Mouse (Mus musculus) limb, embryonic 14.5 days (tissue): ENCODE data around the gene Anxa2. TPM values are rescaled to one million over a fixed set of nuclear protein-coding genes. Genes with fewer than 3 reads are reported as not detected.
A peak's percentile ranks its signal among the peaks of the same experiment; 100 is the strongest.

Source experiments
- ATAC-seq: fragments of 200-750 bp; cut with Nextera tagmentation; 2 replicates; pipeline ENCODE4 v1.8.0; 2017; ENCODE audit warnings: low read depth, moderate number of reproducible peaks, moderate TSS enrichment; ENCODE audit not compliant: low FRiP score
- DNase-seq: peaks from one replicate; pipeline ENCODE4 v3.0.0-alpha.2; 2015; ENCODE audit warnings: low spot score
- H3K27ac ChIP-seq: fragments of 300-500 bp; sonication (generic); replicated peaks from 2 replicates; pipeline ENCODE4 v1.5.1; 2014; ENCODE audit warnings: low read depth, mild to moderate bottlenecking, low read length, moderate library complexity, mixed read lengths
- H3K27me3 ChIP-seq: fragments of 300-500 bp; sonication (generic); 2 replicates; pipeline ENCODE4 v1.6.1; 2014; ENCODE audit warnings: low read length, mixed read lengths; ENCODE audit not compliant: control insufficient read depth, insufficient read depth
- H3K36me3 ChIP-seq: fragments of 300-500 bp; sonication (generic); 2 replicates; pipeline ENCODE4 v1.6.1; 2014; ENCODE audit warnings: mild to moderate bottlenecking, low read length, moderate library complexity, mixed read lengths; ENCODE audit not compliant: control insufficient read depth, insufficient read depth
- H3K4me1 ChIP-seq: fragments of 300-500 bp; sonication (generic); 2 replicates; pipeline ENCODE4 v1.6.1; 2014; ENCODE audit warnings: antibody characterized with exemption, low read length, mixed read lengths; ENCODE audit not compliant: control insufficient read depth, insufficient read depth
- H3K4me2 ChIP-seq: fragments of 300-500 bp; sonication (generic); replicated peaks from 2 replicates; pipeline ENCODE4 v1.6.1; 2014; ENCODE audit warnings: low read depth, mild to moderate bottlenecking, low read length, moderate library complexity; ENCODE audit not compliant: severe bottlenecking
- H3K4me3 ChIP-seq: fragments of 300-500 bp; sonication (generic); replicated peaks from 2 replicates; pipeline ENCODE4 v1.5.1; 2014; ENCODE audit warnings: low read length
- H3K9ac ChIP-seq: fragments of 300-500 bp; sonication (generic); 2 replicates; pipeline ENCODE4 v1.6.1; 2014; ENCODE audit warnings: mild to moderate bottlenecking, low read depth, low read length, moderate library complexity; ENCODE audit not compliant: severe bottlenecking
- H3K9me3 ChIP-seq: fragments of 300-500 bp; sonication (generic); 2 replicates; pipeline ENCODE4 v1.6.1; 2016; ENCODE audit warnings: low read length; ENCODE audit not compliant: control insufficient read depth
- POLR2A ChIP-seq: fragments of 200-500 bp; IDR thresholded peaks from 2 replicates; pipeline ENCODE4 v1.8.0; 2012; ENCODE audit warnings: inconsistent platforms, mild to moderate bottlenecking, moderate library complexity, borderline replicate concordance; ENCODE audit not compliant: insufficient read depth, insufficient read length; ENCODE audit errors: extremely low read depth
- WGBS: fragments of 180-500 bp; shearing (Covaris S2); extraction: QIAGEN DNeasy Blood & Tissue Kit; methylation state at CpG from one replicate; pipeline ENCODE4 v1.1.7; 2014; 5-methylcytosine and 5-hydroxymethylcytosine counted together
- polyA plus RNA-seq, 2 experiments: library from polyadenylated mRNA; depleted of rRNA in 1 of 2; stranded (reverse) in 1 of 2; unstranded in 1 of 2; fragments of >200 nt; fragmentation: Nextera tagmentation in 1 of 2; extraction: Ambion mirVana in 1 of 2; gene quantifications; 2 replicates each; pipeline versions ENCODE4 v1.2.1 to v1.2.3; 2012 to 2014

The Anxa2 gene
- polyA plus RNA-seq, 2 experiments: 760 to 1,417 TPM

- H3K36me3 ChIP-seq: peaks cover 87% of the 10 kb centered on the region
- H3K9me3 ChIP-seq: no peaks in the 10 kb centered on the region
- no peak overlapping the region for H3K4me3 ChIP-seq
- H3K4me2 ChIP-seq: no peak overlapping the region
- no peaks in the 10 kb centered on the region for H3K27me3 ChIP-seq
- ATAC-seq (peak; percentile 54; the same call in 1 of the 2 replicates), DNase-seq (peak; percentile 74)
- 0% methylated on average over 1 of the region's 1 CpGs for WGBS
- no peak overlapping the region for H3K9ac ChIP-seq
- no peaks in the 10 kb centered on the region; the same call in 1 of the 2 replicates for H3K4me1 ChIP-seq
- no peak for TF ChIP-seq POLR2A
- no peak overlapping the region for H3K27ac ChIP-seq
Measured at GRCm38 (mm10) chr9:69480344-69480743, 26.9 kb downstream of the Anxa2 start.

GRCm38 (mm10) chr9:69483811-69484210 lies 30.4 kb downstream of the Anxa2 start:
- 55% methylated on average over 12 of the region's 12 CpGs for WGBS
- ATAC-seq: no peak

GRCm38 (mm10) chr9:69486140-69486539 lies 32.7 kb downstream of the Anxa2 start:
- Histone ChIP-seq H3K4me2 (no peak overlapping the region), H3K4me3 (no peak overlapping the region), H3K27me3 (no peaks in the 10 kb centered on the region), H3K36me3 (peaks cover 100% of the 10 kb centered on the region), H3K9ac (no peak overlapping the region), H3K4me1 (no peaks in the 10 kb centered on the region), H3K27ac (no peak overlapping the region), H3K9me3 (no peaks in the 10 kb centered on the region)
- ATAC-seq (no peak), DNase-seq (no peak)
- 56% methylated on average over 8 of the region's 8 CpGs for WGBS
- no peak for TF ChIP-seq POLR2A

More at GRCm38 (mm10) chr9:69483811-69484210, 30.4 kb downstream of the Anxa2 start:
- TF ChIP-seq POLR2A: no peak
- Histone ChIP-seq H3K4me2 (no peak overlapping the region), H3K9ac (no peak overlapping the region), H3K27ac (no peak overlapping the region), H3K4me1 (no peaks in the 10 kb centered on the region), H3K9me3 (no peaks in the 10 kb centered on the region), H3K36me3 (peaks cover 97% of the 10 kb centered on the region), H3K27me3 (no peaks in the 10 kb centered on the region), H3K4me3 (no peak overlapping the region)
- no peak for DNase-seq

GRCm38 (mm10) chr9:69488510-69488909 lies 35.1 kb downstream of the Anxa2 start:
- no peak for DNase-seq
- H3K27me3 ChIP-seq: no peaks in the 10 kb centered on the region
- no peak overlapping the region for H3K27ac ChIP-seq
- H3K9ac ChIP-seq: no peak overlapping the region
- H3K9me3 ChIP-seq: no peaks in the 10 kb centered on the region
- no peak overlapping the region for H3K4me3 ChIP-seq
- no peak for ATAC-seq
- H3K4me2 ChIP-seq: no peak overlapping the region
- WGBS: 50% methylated on average over 8 of the region's 8 CpGs
- H3K36me3 ChIP-seq: peaks cover 95% of the 10 kb centered on the region
- H3K4me1 ChIP-seq: no peaks in the 10 kb centered on the region
- no peak for TF ChIP-seq POLR2A

GRCm38 (mm10) chr9:69488972-69489371 lies 35.6 kb downstream of the Anxa2 start:
- WGBS: 32% methylated on average over 5 of the region's 5 CpGs
- H3K9ac ChIP-seq: no peak overlapping the region
- no peaks in the 10 kb centered on the region for H3K9me3 ChIP-seq
- no peak overlapping the region for H3K4me2 ChIP-seq
- ATAC-seq (no peak), DNase-seq (no peak)
- no peak overlapping the region for H3K27ac ChIP-seq
- no peak overlapping the region for H3K4me3 ChIP-seq
- no peak for TF ChIP-seq POLR2A
- no peaks in the 10 kb centered on the region for H3K4me1 ChIP-seq
- H3K36me3 ChIP-seq: peaks cover 90% of the 10 kb centered on the region
- no peaks in the 10 kb centered on the region for H3K27me3 ChIP-seq

GRCm38 (mm10) chr9:69492809-69493208 lies 39.4 kb downstream of the Anxa2 start:
- 98% methylated on average over 6 of the region's 6 CpGs for WGBS
- no peak overlapping the region for H3K9ac ChIP-seq
- no peak overlapping the region for H3K4me2 ChIP-seq
- TF ChIP-seq POLR2A: no peak
- no peak overlapping the region for H3K27ac ChIP-seq
- no peaks in the 10 kb centered on the region for H3K4me1 ChIP-seq
- ATAC-seq (no peak), DNase-seq (no peak)
- H3K36me3 ChIP-seq: peaks cover 52% of the 10 kb centered on the region
- no peaks in the 10 kb centered on the region for H3K9me3 ChIP-seq
- H3K27me3 ChIP-seq: no peaks in the 10 kb centered on the region
- no peak overlapping the region for H3K4me3 ChIP-seq
